Mouse (Mus musculus) thymus, adult 2 months (tissue): ENCODE results near the gene Cst9. TPM values are rescaled to one million over a fixed set of nuclear protein-coding genes. Genes with fewer than 3 reads are reported as not detected.

ENCODE experiments used
- DNase-seq: peaks from one replicate; pipeline ENCODE4 v3.0.0; 2021
- H3K27ac ChIP-seq: fragments of 200-500 bp; 2 replicates; pipeline ENCODE4 v1.5.1; 2012; ENCODE audit warnings: low read length, control low read depth; ENCODE audit not compliant: control insufficient read depth, insufficient read depth
- H3K27me3 ChIP-seq: fragments of 200-500 bp; 2 replicates; pipeline ENCODE4 v1.6.1; 2012; ENCODE audit warnings: mild to moderate bottlenecking, low read length, moderate library complexity, mixed read lengths; ENCODE audit not compliant: control insufficient read depth, insufficient read depth
- H3K36me3 ChIP-seq: fragments of 200-500 bp; 2 replicates; pipeline ENCODE4 v1.6.1; 2012; ENCODE audit warnings: mild to moderate bottlenecking, low read length, moderate library complexity; ENCODE audit not compliant: control insufficient read depth, insufficient read depth
- H3K4me1 ChIP-seq: fragments of 200-500 bp; replicated peaks from 2 replicates; pipeline ENCODE4 v1.6.1; 2012; ENCODE audit warnings: low read length; ENCODE audit not compliant: control insufficient read depth, insufficient read depth
- H3K4me3 ChIP-seq: fragments of 200-500 bp; 2 replicates; pipeline ENCODE4 v1.5.1; 2012; ENCODE audit warnings: mild to moderate bottlenecking, low read length, control low read depth, moderate library complexity; ENCODE audit not compliant: control insufficient read depth, insufficient read depth
- CTCF ChIP-seq: fragments of 200-500 bp; IDR thresholded peaks from 2 replicates; pipeline ENCODE4 v1.5.1; 2012; ENCODE audit warnings: mild to moderate bottlenecking, control low read depth, low read length, moderate library complexity, borderline replicate concordance; ENCODE audit not compliant: control insufficient read depth, poor library complexity, insufficient read depth; ENCODE audit errors: extremely low read depth
- POLR2A ChIP-seq: fragments of 200-500 bp; IDR thresholded peaks from 2 replicates; pipeline ENCODE4 v1.6.1; 2012; ENCODE audit warnings: mild to moderate bottlenecking, low read length, control low read depth, moderate library complexity; ENCODE audit not compliant: control insufficient read depth, poor library complexity, insufficient read depth; ENCODE audit errors: extremely low read depth
- WGBS: fragments of 180-500 bp; shearing (Covaris S2); methylation state at CpG from one replicate; pipeline ENCODE4 v1.1.7; 2018; 5-methylcytosine and 5-hydroxymethylcytosine counted together
- polyA plus RNA-seq: library from polyadenylated mRNA; depleted of rRNA; stranded (reverse); fragments of >200 nt; gene quantifications from 2 replicates; pipeline ENCODE4 v1.2.3, GENCODE M21; 2012

Cst9 gene
- polyA plus RNA-seq, 1 experiment: 0.44 TPM

DNA sequence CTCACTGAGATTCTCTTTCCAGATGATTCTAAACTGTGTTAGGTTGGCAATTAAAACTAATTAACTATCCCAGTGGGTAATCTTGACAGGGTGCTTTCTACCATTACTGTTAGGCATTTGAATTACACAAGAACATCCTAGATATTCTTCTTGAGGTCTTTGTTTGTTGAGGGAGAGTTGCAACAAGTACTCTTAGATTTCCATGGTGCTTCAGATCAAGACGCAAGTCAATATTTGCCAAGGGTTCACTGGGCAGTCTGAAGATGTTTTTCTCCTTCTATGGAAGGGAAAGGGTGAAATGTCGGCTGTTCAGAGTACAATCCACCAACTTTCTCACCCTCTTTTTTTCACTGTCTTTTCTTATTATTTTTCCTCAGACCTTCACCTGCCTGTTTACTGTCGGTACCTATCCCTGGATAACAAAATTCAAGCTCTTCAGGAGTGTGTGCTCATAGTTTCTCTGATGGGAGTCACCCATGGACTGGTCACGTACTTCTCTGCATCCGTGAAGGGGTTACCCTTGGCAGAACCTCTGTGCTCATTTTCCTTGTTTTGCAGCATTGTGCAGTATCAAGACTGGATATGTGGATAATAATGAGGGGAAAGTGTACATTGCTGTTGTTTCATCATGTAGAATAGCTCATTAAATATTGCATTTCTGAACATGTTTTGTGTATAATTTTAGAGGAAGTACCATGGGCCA is 3.3 kb downstream of the Cst9 start:
- Histone ChIP-seq H3K4me1 (no peaks in the 10 kb centered on the region), H3K27ac (no peak overlapping the region), H3K27me3 (no peaks in the 10 kb centered on the region), H3K4me3 (no peak overlapping the region), H3K36me3 (no peaks in the 10 kb centered on the region)
- no peak for TF ChIP-seq POLR2A
- no peak for TF ChIP-seq CTCF
- WGBS: 90% methylated on average over 5 of the region's 5 CpGs
- no peak for DNase-seq

DNA sequence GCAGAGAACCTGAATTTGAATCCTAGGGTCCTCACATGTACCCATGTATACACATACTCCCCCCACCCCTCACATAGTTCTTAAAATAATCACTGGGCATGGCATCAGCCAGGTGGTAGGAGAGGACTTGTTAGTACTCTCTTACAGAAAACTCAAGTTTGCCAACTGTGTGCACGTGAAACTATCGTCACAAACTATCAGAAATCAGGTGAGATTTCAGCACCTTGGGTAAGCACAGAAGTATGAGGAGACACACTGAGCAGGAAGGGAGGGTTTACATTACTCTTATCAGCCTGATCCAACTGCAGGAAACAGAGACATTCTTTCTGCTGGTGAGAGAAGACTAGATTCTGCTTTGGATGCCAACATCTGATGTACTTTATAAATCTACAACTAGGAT is 4.3 kb downstream of the Cst9 start:
- no peak overlapping the region for H3K27ac ChIP-seq
- no peak overlapping the region for H3K4me3 ChIP-seq
- no peaks in the 10 kb centered on the region for H3K36me3 ChIP-seq
- no peaks in the 10 kb centered on the region for H3K4me1 ChIP-seq
- 75% methylated on average over 2 of the region's 2 CpGs for whole genome bisulfite sequencing
- no peak for DNase-seq
- no peak for TF ChIP-seq CTCF
- no peak for TF ChIP-seq POLR2A
- no peaks in the 10 kb centered on the region for H3K27me3 ChIP-seq

DNA sequence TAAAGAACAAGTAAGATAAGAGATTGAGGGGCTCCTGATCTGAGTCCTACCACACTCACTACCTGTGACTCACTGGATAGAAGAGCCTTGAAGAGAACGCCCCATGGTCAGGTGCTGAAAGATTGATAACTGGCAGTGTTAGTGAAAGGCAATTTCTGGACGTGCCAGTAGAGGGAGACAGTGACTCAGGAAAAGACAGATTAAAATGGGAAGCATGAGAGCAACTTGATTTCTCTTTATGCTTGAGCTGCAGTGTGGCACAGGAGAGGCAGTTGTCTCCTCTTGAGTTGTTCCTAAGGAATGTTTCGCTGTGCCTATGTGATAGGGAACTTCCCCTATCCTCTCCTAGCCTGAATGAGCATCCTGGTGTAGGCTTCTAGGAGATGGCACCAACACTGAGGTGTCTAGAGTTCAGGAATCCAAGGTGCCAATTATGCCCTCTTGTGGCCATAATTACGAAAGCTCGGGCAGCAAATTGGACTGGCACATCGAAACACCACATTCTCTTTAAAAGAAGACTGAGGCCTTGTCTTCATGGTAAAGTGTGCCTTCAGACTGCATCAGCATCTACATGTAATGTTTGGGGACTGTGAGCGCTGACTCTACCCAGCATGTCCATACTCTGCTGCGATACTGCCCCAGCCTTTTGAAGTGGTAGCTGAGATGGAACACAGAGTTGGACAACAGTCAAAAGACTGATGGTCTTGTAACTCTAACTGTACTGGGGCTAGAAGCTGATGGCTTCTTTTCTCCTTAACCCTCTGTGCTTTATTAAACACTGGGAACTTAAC is 16.4 kb downstream of the Cst9 start:
- Histone ChIP-seq H3K27ac (no peak overlapping the region), H3K4me1 (no peaks in the 10 kb centered on the region), H3K36me3 (no peaks in the 10 kb centered on the region), H3K27me3 (no peaks in the 10 kb centered on the region), H3K4me3 (no peak overlapping the region)
- WGBS: 34% methylated on average over 8 of the region's 8 CpGs
- TF ChIP-seq CTCF: no peak
- TF ChIP-seq POLR2A: no peak
- peak; percentile 53 for DNase-seq

DNA sequence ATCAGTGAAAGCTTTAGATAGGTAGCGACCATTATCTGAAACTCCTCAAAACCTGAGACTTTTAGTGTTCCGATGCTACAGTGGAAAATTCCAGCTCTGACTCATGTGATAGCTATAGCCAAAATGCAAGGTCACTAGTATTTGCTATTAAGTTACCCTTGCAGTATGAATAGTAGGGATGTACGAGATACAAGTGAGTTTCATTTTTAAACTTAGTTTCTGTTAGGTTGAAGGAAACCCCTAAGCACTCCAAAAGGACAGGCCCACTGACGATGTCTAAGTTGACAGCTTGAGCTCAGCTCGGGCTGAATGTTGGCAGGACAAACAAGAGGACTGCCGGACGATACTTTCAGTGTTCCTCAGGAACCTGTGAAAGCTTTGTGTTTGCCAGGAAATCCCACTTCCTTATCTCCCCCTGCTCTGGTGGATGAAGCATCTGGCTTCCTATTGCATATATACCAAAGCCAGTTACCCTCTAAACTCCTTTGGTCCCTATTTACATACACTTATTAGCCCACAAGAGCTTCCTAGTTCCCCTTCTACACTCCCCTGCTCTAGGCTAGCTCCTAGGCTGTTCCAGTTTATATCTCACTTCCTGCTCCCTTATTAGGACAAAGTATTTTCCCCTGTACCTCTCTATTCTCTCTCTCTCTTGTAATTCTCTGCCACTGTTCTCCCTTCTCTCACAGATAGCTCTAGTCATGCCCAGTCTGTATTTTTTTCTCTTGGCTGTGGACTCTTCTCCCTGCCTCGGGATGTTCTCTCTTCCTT is 21.9 kb downstream of the Cst9 start:
- DNase-seq: no peak
- TF ChIP-seq CTCF: no peak
- TF ChIP-seq POLR2A: no peak
- H3K27me3 ChIP-seq: no peaks in the 10 kb centered on the region
- H3K4me1 ChIP-seq: no peaks in the 10 kb centered on the region
- no peak overlapping the region for H3K4me3 ChIP-seq
- H3K36me3 ChIP-seq: no peaks in the 10 kb centered on the region
- H3K27ac ChIP-seq: no peak overlapping the region; the same call in 1 of the 2 replicates
- 65% methylated on average over 8 of the region's 8 CpGs for WGBS

DNA sequence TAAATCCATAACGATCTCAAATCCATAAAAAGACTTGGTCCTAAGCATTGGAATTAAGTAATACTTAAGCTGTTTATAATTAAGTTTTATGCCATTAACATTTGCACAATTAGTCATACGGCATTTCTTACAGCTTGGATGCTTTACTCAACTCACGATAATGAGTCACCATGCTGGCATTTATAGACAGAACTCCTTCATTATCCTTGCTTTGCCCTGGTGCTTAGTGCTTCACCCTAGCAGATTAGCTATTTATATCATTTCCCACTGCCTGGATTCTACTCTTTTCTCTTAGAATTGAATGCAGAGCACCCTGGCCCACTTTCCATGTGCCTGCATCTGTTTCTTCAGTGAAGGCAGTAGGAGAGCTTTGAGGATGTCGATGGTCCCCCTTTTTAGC is 22.6 kb downstream of the Cst9 start:
- Histone ChIP-seq H3K27me3 (no peaks in the 10 kb centered on the region), H3K4me3 (no peak overlapping the region), H3K27ac (no peak overlapping the region), H3K4me1 (no peaks in the 10 kb centered on the region), H3K36me3 (no peaks in the 10 kb centered on the region)
- DNase-seq: no peak
- no peak for TF ChIP-seq POLR2A
- TF ChIP-seq CTCF: no peak
- 93% methylated on average over 4 of the region's 4 CpGs for WGBS

DNA sequence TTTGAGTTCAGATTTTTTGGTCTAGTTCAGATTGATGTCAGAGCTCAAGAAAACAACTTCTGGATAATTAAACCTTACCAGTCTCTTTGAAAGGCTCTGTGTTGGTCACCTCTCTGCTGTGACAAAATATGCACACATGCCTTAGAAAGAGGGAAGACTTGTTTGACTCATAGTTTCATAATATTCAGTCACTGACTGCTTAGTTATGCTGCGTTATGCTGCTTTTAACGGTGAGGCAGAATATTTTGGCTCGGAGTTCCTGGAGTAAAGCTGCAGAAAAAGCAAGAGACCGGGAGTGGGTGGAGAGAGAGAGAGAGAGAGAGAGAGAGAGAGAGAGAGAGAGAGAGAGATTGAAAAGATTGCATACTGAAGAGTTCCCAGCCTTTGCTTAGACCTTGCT is 26.0 kb downstream of the Cst9 start:
- TF ChIP-seq CTCF (no peak), POLR2A (no peak)
- no peak for DNase-seq
- H3K4me3 ChIP-seq: no peak overlapping the region
- no peaks in the 10 kb centered on the region for H3K4me1 ChIP-seq
- H3K27me3 ChIP-seq: no peaks in the 10 kb centered on the region
- H3K36me3 ChIP-seq: no peaks in the 10 kb centered on the region
- 87% methylated on average over 4 of the region's 4 CpGs for WGBS
- no peak overlapping the region for H3K27ac ChIP-seq
